Mouse (Mus musculus) c-Kit-positive CD71-positive TER-119-positive erythroid progenitor cells, embryonic 14.5 days (primary cell): ENCODE results near the gene Adam22.

ENCODE experiments used
- DNase-seq: peaks from one replicate; pipeline ENCODE4 v3.0.0-alpha.2; 2013; ENCODE audit warnings: low spot score

The Adam22 gene

DNA sequence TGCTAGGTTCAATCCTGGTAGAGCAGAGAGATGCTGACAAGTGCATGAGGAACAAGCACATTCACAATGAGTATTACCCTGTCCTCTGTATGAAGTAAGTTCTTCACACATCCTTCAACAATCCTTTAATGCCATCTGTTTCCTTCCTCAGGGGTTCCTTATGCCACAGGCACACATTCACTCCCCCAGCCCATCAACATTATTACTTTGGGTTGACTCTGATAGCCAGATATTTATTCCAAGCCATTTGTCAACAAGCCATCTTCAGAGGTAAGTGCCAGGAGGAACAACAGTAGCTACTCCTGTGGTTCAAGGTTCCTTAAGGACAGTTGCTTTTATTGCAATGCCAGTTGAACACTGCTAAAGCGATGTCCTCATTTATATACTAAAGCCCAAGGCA is 216.3 kb downstream of the Adam22 start:
- no peak for DNase-seq

DNA sequence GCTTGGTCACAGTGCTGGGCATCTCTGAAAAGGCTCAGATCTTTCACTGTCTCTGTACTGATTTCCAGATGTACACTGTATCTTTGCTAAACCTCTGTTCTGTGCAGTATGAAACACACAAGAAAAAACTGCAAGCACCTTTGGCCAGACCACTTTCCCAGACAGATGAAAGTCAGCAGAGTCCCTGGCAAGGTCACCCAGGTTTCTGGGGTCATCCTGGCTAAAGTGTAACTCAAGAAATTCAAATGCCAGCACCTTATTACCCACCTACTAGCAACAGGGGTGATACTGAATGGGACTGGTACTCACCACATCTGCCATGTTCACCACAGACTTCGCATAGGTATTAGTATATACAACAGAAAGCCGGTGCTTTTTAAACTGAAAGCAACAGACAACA is 221.8 kb downstream of the Adam22 start:
- no peak for DNase-seq

DNA sequence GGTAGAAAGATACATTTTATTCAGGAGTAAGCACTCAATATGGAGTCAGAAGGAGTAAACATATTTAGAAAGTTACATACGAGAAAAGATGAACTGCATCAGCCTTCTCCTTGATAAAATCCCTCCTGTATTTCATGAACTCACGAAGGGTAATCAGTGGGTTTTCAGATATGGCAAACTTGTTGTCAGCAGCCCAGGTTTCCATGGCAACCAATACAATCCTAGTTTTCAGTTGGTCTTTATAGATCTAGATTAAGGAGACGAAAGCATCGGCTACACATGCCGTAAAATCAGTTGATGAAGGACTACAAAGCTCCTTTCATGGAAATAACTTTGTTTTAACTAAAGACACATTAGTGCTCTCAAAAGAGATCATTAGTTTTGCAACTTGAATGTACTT is 222.5 kb downstream of the Adam22 start:
- DNase-seq = no peak

DNA sequence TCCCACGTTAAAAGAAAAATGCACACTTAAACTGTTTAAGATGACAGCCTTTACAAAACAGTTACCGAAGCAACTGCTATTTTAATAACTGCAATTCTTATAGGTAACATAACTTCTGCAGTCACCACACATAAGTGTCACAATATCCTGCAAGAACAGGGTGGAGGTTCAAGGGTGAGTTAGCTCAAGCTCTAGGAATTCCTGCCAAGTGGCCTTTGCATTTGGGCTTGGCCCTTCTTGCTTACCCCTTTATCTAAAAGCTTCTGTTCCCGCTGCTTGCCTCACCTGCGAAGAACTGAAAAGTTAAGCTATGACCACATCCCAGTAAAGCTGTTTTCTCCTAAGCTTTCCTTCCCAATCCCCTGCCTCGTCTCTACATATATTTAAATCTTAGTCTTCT is 235.4 kb downstream of the Adam22 start:
- DNase-seq = no peak

DNA sequence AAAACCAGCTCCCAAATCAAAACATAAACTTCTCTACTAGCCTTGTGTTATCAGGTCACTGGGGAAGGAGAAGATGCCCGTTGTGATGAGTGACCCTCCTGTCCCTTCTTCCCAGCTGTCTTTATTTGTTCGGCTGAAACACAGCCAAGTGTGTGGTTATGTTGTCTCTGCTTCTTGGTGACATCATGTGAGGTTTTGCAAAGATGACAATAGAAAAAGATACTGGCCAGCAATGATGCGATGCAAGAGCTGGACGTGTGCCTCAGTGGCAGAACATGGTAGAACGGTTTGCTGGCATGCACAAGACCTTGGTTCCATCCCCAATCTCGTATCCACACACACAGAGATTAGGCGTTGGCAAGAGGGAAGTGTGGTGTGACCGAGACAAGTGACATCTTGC is 236.0 kb downstream of the Adam22 start:
- no peak for DNase-seq

DNA sequence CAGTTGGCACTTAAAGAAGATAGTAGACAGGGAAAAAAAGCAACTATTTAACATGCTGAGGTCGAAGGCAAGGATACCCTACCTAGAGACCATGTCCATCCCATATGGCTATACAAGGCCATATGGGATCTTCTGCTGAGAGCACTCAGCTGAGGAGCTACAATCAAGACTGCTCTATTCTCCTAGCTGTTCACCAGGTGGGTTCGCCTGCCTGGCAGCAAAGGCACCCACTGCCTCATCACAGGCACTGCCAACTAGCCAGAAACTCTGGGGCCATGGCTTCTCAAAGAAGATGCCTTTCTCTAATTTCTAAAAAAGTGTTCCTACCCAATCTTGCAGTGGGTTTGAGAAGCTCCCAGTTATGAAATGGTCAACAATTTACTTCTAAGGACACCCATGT is 238.2 kb downstream of the Adam22 start:
- no peak for DNase-seq

DNA sequence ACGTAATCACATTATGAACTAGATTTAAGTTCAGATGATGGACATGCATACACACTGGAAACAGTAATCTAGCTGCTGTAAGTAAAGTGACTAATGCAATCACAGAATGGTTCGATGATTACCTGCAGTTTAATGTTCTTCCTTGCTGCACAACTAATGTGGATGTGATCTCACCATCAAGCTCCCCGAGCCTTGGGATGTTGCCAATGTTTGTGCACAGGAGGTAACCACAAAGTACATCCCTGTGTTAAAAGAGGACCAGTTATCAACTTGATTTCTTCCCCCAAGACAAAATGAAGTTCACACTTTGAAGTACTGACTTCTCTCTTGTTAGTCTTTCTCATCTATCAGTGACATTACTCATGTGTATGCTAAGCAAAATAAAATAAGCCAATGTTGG is 247.0 kb downstream of the Adam22 start:
- DNase-seq = no peak

DNA sequence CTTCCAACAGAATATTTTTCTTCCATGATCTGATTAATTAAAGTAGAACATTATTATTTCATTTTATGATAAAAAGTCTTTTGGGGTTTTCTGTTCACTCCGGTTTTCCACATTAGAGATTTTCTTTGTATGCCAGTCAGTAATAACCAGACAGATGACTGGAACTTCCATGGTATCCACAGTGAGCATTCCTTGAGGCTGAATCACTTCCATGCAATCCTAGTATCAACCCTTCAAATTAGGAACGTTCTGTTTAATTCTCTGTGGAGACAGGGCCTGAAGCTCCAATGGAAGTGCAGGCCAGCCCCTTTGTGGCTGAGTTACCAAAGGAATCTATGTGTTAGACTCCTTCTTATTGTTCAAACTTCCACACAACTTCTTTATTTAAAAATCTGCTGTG is 247.9 kb downstream of the Adam22 start:
- DNase-seq = no peak

DNA sequence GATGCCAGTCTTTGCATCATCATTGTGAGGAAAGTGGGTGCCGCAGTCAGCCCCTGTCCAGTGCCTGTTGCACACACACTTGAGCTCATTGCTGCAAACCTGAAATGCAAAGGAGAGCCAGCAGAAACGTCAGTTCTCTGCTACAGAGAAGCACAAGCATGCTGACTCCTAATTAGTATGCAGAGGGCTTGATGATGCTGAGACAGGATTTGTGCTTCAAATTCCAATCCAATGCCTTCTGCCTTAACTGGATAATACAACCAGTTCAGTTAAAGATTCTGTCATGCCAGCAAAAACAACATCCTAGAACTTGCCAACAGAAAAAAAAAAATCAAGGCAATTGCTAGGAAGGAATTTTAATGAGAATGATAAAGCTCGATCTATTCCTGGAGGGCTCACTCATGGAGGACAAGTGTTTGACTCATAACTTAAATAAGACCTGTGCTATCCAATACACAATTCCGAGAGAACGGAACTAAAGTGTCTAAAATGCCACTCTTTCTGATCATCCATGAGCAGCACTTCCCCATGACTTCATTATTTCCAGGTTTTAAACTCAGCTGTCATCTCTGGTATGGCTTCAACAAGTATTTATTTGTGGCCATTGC is 251.3 kb downstream of the Adam22 start:
- no peak for DNase-seq

DNA sequence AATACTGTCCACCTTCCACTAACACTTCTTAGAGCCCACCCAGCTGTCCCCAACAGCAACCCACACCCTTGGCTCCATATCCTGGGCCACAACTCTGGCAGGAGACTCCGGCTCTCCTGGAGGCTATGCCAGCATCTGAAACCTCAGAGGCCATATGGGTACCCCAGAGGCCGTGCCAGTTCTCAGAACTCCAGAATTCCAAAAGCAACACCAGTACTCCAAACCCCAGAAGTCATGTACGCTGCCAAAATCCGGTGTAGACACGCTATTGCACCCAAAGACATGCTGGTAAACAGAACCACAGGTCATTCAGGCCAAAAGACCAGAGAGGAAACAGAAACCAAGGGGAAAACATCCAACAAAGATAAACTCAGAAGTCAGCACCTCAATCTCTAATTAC is 255.7 kb downstream of the Adam22 start:
- no peak for DNase-seq

DNA sequence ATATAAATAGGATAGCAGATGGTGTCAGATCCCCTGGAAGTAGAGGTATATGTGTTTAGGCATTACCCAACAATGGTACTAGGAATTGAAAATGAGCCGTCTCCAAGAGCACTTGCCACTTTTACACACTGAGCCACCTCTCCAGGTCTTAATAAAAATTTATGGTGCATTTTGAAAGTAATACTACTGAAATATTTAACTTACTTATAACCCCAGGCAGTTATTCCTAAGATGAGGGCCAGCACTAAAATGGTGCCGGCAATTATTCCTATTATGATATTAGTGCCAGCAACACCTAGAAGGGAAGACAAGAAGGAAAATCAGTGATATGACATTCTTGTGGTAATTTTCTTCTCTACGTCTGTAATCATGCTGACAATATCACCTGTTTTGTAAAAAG is 256.3 kb downstream of the Adam22 start:
- no peak for DNase-seq

DNA sequence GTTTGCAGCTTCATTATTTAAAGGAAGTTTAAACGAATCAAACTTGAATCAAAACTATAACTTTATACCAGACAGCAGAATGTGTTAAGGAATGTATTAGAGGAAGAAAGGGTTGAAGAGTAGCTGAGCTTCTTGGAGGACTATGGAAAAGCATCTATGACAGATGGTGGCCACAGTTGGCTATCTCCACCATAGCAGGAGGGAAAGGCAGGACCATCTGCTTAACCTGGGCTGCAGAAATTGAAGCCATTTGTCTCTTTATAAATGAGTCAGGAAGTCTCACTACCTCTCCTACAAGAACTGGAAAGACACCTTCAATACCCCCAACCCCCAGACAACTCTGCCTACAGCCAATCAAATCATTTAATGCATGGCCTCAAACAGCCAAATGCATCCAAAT is 272.3 kb downstream of the Adam22 start:
- DNase-seq = no peak

DNA sequence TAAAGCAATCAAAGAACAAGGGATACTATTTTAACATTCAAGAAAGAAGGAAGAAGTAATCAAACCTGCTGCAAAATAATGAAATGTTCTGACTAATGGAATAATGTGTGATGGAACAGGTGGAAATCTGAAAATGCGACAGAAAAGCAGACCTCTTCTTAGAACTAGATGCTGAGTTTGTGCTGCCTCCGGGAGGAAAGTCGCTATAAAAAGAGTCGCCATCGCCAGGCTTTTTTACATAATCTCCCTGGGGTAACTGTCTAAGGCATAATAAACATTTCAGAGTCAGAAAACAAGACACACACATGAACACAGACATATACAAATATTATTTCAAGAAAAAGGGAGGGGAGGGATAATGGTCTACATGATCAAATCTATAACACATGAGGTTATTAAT is 273.0 kb downstream of the Adam22 start:
- DNase-seq = no peak

DNA sequence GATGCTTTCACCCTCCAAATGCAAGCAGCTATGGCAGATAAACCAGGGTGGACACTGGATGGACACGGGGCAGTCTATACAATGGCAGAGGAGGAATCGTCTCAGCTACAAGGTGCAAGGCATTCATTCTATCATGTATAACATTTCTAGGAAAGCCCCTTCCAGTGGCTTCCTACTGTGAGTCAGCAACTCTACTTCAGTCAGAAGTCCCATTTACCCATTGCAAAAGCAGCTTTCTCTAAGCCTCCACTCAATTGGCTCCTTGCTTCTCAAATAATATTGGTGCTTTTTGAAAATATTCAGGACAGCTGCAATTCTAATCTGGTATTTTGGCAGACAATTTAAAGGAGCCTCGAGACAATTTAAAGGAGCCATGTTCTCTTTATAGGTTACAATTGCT is 279.8 kb downstream of the Adam22 start:
- no peak for DNase-seq

DNA sequence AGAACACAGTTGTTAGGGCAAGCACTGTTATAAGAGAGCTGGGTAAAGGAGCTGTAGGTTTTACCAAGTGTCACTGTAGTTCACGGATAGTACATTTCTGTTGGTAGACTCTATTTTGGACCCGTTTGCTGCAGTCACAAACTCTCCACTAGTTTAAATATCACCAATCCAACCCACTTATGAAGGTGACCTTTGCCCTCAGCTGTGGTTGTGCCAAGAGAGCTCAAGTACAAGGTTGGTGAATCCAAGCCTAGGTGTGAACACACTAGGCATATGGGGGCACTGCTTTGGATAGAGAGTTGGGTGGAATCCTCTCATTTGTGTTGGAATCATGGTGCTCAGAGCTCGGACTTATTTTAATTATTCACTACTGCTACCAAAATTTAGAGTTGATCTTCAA is 282.3 kb downstream of the Adam22 start:
- DNase-seq = no peak

DNA sequence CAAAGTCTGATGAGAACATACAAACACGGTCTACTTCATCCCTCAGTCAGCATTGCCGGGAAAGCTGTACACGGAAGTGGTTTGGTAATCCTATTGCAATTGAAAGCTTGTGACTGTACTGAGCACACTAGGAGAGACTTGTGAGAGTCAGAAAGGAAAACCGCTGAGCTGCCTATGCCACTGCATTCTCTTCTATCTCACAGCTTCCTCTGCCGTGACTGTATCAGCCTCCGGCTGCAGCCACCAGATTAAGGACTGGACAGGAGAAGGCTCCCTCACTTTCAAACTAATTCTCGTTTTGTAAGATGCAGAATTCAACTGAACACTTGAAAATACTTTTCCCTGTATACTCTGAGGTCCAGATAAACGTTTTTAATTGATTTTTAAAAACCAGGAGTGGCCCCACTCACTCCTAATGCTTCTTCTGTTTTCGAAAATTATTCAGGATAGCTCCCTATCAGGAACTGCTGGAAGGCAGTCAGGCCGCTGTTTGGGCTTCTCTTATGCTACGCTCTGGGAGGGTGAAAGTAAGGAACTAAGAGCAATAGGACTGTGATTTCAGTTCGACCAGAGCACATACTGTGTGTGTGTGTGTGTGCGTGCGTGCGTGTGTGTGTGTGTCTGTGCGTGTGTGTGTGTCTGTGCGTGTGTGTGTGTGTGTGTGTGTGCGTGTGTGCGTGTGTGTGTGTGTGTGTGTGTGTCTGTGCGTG is 285.0 kb downstream of the Adam22 start:
- no peak for DNase-seq

DNA sequence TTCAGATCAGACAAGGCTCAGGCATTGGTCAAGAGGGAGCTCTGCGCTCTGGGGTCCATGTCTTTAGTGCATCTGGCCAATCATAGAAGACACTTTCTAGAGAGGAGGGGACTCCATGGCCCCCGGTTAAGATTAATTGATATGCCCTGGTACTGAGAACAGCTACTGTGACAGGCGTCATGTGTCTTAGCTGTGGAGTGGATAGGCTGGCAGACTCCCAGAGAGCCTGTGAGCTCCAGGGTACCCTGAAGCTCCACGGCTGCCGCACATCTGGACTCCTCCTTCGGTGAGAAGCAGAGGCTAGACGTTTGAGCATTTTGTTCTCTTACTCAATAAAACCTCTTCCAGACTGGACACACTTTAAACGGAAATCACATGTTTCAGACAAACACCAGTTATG is 290.5 kb downstream of the Adam22 start:
- no peak for DNase-seq

DNA sequence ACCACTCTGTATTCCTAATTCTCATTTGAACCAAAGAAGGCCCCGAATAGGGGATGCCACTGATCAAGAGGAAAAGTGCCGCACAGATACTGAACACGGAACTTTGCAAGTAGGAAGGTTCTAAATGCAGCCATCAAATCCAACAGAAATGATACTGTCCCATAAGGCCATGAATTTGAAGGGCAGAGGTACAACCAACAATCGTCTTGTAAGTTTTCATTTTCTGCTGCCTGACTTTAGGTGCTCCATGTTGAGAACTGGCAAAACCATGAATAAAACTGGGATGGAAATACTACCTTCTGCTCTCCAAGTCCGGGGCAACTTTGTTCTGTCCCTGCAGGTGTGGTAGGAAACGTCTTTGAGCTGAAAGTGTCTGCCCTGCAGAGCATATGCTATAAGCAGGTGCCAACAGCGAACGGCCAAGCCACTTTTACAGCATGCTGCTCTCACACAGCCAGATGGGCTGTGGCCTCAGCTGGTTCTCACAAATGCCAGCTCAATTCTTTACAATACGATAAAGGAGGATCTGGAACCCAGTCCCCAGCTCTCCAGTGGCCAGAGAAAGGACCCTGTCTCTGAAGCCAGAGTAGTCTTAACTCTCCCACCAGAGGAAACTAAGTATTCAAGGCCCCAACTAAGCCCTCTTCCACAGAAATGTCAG is 293.9 kb downstream of the Adam22 start:
- DNase-seq = no peak

DNA sequence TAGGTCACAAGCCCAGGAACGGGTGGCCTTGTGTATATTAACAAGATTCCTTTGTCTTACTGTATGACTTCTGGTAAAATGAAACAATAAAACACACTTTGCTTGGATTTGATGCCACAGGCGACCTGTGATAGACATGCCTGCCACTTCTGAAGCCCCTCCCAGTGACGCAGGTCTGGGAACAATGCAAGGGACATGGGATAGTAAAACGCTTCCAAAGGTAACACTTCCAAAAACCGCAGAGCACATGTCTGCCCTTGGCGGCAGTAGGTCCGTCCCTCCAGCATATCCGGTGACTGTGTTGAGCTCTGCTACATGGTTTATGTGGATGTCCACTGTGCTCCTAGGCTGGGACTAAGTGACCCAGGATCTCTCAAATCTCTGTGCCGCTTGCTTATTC is 294.6 kb downstream of the Adam22 start:
- no peak for DNase-seq

DNA sequence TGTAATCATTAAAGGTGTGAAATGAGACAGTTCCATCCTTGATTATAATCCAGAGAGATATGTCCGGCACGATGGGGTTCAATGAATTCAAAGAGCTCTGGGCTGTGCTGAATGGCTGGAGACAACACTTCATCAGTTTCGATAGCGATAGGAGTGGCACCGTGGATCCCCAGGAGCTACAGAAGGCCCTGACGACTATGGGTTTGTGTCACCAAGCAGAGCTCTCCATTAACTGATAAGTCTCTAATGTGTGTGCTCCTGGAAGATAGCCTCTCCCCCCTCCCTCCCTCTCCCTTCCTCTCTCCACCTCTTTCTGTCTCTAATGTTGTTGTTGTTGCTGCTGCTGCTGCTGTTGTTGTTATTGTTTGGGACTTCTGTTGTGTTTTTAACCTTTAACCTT is 304.8 kb downstream of the Adam22 start:
- DNase-seq = peak; percentile 69

DNA sequence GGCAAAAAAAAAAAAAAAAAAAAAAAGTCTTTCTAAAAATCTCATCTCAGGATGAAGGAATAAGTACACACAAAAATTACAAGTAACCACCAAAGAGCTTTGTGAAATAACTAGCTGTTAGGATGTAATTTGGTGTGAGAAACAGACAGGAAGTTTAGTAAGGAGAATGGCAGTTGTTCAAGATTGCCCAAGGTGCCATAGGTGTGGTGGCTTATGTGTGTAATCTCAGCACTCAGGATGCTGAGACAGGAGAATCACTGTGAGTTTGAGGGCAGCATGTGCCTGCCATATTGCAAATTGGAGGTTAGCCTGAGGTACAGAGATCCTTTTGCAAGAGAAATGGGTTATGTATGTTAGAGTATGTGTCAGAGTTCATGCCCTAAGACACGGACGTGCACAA is 305.5 kb downstream of the Adam22 start:
- no peak for DNase-seq

DNA sequence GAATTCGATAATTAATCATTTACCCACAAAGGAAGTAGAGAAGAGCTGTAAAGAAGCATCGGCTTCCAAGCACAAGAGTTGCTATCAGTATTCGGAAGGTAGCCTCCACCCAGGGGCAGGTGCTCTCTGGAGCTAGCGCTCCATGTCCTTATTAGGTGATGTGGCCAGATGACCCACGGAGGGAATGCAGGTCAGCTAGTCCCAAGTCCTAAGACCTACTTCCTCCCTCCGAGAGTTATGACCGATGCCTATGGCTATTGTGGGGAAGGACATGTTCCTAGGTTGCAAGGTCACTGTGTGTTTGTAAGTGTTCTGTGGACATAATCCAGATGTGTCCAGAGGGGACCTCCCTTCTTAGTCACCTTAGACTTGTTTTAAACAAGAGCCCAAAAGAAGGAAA is 309.9 kb downstream of the Adam22 start:
- DNase-seq = no peak

DNA sequence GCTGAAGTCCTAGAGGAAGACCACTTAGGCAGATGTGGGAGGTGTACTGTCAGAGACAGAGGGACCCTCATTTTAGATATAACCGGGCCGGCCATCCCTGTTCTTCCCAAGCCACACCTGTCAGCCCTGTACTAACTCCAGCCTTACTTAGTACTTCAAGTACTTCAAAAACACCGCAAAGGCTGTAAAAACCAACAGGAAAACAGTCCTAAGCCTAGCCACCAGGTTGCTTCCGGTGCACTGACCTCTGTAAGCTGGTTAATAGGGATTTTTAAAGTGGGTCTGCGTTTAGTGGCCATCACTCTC is 311.0 kb downstream of the Adam22 start:
- DNase-seq = peak; percentile 34
